Mouse (Mus musculus) olfactory bulb, adult 2 months (tissue): ENCODE measurements around the gene Dcdc2a.

ENCODE experiments used
- CTCF ChIP-seq: fragments of 200-500 bp; IDR thresholded peaks from 2 replicates; pipeline ENCODE4 v1.5.1; 2012; ENCODE audit warnings: low read depth, mild to moderate bottlenecking, low read length, moderate library complexity; ENCODE audit not compliant: insufficient read depth
- POLR2A ChIP-seq: fragments of 200-500 bp; IDR thresholded peaks from 2 replicates; pipeline ENCODE4 v1.6.1; 2012; ENCODE audit warnings: mild to moderate bottlenecking, low read depth, low read length, moderate library complexity; ENCODE audit not compliant: insufficient read depth

- TF ChIP-seq POLR2A (no peak), CTCF (no peak)
Observed at GRCm38 (mm10) chr13:25018316-25018715, 37.5 kb upstream of the Dcdc2a start.
